Mouse (Mus musculus) urinary bladder, adult 18-20 months (tissue): Measurements from ENCODE around the gene Grik3.

Source experiments
- DNase-seq, 2 experiments: peaks; one replicate each; pipeline ENCODE4 v3.0.0; 2022; ENCODE audit warnings: low spot score in 2 of 2, mixed read lengths in 2 of 2

The Grik3 gene

DNA sequence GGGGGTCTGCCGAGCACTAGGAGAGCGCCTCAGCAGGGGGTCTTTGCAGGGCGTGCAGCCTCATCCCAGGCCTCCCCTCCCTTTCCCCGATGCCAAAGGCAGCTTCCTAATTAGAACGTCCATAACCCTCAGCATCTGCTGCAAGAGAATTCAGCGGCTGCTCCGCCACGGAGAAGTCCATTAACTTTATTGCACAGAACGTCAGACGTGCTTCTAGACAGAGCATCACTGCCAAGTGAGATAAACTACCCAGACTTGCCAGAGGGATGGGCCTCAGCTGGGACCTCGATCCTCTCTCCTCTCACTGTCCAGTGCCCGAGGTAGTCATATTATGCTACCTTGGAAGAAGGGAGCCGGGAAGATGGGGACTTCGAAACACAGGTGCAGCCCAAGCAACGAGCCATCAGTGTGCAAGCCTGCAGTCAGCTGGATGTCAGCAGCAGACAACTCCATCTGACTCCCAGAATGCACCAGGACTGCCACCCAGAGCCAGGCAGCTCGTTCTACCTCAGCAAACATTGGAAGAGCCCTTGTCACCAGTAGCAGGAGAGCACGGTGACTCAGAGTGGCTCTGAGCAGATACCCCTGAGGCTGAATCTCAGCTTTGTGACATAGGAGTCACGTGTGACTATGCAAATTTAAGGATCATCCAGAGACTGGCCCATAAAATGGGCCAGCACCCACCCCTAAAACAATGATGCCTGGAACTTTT is 228.1 kb downstream of the Grik3 start:
- no peak for DNase-seq

DNA sequence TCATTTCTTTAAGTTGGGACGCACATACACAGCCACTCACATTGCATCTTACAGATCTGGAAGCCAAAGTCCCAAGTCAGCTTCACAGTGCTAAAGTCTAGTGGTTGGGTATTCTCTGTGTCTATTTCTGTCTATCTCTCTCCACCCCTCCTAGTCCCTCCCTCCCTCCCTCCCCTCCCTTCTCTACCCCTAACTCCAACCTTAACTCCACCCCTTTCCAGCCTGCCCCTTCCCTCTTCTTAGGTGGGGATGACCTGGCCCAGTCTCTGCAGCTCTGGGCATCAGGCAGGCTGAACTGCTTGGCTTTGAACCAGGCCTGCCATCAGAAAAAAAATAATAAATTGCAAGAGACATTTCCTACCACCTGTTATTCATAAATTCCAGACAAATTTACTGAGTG is 235.7 kb downstream of the Grik3 start:
- DNase-seq, result no peak

GRCm38 (mm10) chr4:125727030-125727429 is 236.5 kb downstream of the Grik3 start:
- no peak for DNase-seq

DNA sequence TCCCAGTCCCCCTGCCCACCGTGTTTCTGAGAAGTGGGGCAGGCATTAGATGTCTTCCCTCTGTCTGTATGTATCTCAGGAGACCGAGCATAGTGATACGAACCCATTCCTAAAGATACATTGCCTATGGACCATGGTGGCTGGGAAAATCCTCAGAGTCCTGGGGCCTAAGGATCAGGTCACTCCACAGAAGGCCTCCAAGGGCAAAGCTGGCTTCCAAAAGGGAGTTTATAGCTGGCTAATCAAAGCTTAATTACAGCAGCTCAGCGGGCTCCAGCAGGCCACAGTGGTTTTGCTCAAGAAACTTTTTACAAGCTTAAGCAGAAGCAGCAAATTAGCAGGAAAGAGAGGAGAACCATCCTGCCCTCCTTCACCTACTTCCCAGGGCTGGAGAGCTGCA is 237.1 kb downstream of the Grik3 start:
- no peak for DNase-seq

DNA sequence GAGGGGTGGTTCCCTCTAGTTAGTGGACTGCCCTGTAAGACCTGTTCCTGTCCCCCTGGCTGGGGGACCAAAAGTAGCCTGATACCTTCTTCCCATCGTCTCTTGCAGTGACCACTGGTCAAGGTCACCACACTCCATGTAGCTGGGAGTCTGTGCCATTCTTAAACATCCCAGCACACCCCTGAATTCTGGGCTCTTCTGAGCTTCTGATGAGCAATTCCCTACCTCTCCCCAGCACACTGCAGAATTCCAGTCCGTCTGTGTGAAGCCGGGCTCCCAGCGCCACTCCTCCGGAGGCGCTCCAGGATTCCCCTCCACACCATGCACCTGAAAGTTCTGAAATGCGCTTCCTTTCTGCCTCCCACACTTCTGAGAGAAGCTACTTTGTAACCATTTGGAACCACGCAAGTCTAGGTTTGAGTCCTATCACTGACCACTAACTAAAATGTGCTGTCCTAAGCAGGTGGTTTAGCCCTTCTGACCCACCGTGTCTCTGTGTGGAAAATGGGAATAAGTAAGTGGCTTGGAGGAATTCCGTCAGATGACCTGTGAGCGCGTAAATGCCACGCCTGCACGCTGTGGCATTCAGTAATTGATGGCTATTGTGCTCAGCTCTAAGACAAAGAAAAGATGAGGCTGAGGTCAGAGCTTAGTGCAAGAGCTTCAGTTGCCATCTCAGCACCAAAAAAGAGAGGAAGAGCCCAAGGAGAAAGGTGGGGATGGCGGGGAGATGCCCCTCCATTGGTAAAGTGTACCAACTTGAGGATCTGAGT is 237.8 kb downstream of the Grik3 start:
- DNase-seq, result no peak

DNA sequence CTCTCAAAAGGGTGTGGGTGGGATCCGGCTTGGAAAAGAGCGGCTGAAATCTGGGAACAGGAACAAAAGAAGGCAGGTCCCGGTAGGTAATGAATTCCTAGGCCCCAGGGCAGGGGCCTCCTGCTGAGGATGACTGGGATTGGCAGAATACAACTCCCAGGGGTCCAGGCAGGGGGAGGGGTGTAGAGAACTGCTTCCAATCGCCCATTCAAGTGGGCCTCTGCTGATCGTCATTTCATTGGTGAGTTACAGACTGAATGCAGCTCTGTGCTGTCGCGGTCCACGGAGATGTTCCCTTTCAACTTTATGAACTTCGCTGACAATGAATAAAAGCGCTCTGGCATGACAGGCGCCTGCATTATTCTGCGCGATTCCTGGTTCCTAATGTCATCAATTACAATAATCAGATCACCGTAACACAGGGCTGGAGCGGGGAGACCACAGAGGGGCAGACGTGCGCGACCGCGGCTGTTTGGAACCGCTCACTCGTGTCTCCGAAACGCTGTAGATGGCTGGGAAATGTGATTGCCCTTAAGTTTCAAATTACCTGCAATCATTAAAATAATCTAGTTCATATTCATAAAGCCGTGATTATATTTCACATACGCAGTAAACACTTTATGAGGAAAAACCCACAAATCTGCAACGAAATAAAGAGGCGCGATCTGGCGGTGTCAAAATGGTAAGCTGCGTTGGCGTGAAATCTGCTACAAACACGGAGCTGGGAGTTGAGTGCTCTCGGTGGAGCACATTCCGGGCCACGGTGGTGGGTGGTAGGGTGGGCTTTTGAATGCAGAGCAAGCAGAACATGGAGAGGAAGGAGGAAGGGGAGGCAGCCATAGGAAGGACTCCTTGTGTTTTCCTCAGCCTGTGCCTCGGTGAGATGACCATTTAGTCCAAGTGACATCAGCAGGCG is 239.1 kb downstream of the Grik3 start:
- DNase-seq, result no peak

GRCm38 (mm10) chr4:125730751-125731150 is 240.3 kb downstream of the Grik3 start:
- no peak for DNase-seq

DNA sequence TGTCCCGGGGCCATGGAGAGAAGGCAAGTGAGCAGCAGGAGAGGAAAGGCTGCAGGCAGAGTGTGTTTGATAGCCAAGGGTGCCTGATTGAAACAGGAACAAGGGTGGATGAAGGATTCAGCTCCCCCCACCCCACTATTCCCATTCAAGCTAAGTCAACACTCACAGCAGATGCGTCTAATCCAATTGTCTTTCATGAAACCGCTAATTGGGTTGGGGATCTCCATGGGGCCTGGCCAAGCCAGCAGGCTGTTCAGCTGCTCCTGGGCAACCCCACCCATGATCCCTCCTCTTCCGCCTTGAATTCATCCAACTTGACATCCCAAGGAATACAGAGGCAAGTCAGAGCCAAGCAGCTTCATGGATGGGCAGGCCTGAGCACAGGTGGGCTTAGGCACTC is 246.3 kb downstream of the Grik3 start:
- DNase-seq, result no peak

DNA sequence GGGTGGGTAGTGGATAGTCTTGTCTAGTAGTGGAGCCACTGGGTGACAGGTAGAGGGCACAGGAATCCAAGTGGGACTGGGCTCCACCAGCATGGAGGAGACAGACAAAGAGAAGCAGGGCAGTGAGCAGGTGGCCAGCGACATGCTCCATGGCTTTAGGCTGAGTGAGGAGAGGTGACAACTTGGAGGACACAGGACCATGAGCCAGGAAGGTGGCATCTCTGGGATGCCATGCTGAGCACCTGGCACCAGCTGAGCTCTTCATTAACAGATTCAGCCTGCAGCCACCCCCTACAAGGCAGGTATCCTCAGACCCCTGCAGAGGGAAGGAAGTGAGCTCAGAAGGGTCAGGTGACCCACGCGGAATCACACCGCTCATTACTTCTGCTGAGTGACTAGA is 248.3 kb downstream of the Grik3 start:
- DNase-seq, result no peak

GRCm38 (mm10) chr4:125742162-125742571 is 251.7 kb downstream of the Grik3 start:
- no peak for DNase-seq

DNA sequence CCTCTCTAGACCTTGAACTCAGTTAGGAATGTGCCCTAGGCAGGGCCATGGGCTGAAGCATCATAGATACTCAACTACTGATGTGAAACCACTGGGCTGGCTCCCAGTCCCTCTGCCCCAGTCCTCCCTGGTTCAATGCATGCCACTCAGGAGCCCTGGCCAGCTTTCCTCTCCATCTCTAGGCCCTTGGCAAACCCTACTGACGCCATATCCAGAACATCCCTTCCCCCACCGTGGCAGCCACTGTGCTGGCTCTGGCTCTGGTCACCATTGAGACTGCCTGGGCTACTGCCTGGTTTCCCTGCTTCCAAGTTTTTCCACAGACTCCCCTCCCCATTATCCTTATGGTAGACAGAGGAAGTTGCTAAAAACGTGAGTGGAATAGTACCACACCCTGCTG is 255.4 kb downstream of the Grik3 start:
- DNase-seq, result no peak

- DNase-seq, result no peak
Measured at GRCm38 (mm10) chr4:125756393-125756792, 265.9 kb downstream of the Grik3 start.

- DNase-seq, result no peak
Measured at GRCm38 (mm10) chr4:125760326-125760725, 269.8 kb downstream of the Grik3 start.

GRCm38 (mm10) chr4:125763056-125763455 is 272.6 kb downstream of the Grik3 start:
- no peak for DNase-seq
